Mouse (Mus musculus) lung, postnatal 14 days (tissue): ENCODE measurements around the gene Atp6v0a1.

Experiments
- DNase-seq: peaks from one replicate; pipeline ENCODE4 v3.0.0; 2021

Atp6v0a1 gene

GRCm38 (mm10) chr11:101086756-101087681 lies 77.8 kb downstream of the Atp6v0a1 start, which contains the start of gene Mlx:
TSS of gene Mlx (plus strand) at chr11:101087277.
- DNase-seq = peak; percentile 89

- DNase-seq = no peak
These were observed 78.4 kb downstream of the Atp6v0a1 start for GRCm38 (mm10) chr11:101087682-101088055.

GRCm38 (mm10) chr11:101089931-101090330 lies 80.7 kb downstream of the Atp6v0a1 start:
- DNase-seq = no peak

- no peak for DNase-seq
These were observed 85.7 kb downstream of the Atp6v0a1 start for GRCm38 (mm10) chr11:101094930-101095313.

- DNase-seq = peak; percentile 95
These were observed 86.2 kb downstream of the Atp6v0a1 start, which contains the start of gene Psmc3ip for GRCm38 (mm10) chr11:101095314-101096024. TSS of gene Psmc3ip (minus strand) at chr11:101095436.

GRCm38 (mm10) chr11:101098231-101098630 lies 89.0 kb downstream of the Atp6v0a1 start:
- no peak for DNase-seq

- DNase-seq = no peak
These were observed 93.8 kb downstream of the Atp6v0a1 start for GRCm38 (mm10) chr11:101103011-101103410.

GRCm38 (mm10) chr11:101109351-101109750 lies 100.1 kb downstream of the Atp6v0a1 start:
- DNase-seq = no peak

- DNase-seq = no peak
These were observed 101.5 kb downstream of the Atp6v0a1 start for GRCm38 (mm10) chr11:101110708-101111107.

GRCm38 (mm10) chr11:101111178-101111577 lies 101.9 kb downstream of the Atp6v0a1 start:
- DNase-seq = no peak

- DNase-seq = no peak
These were observed 102.9 kb downstream of the Atp6v0a1 start for GRCm38 (mm10) chr11:101112186-101112585.
